Mouse (Mus musculus): ENCODE data around the gene Plcxd3. TPM values are rescaled to one million over a fixed set of nuclear protein-coding genes. Genes with fewer than 3 reads are reported as not detected.
"Not testable (repeated sequence)": the region's sequence is repeated elsewhere in the genome, so short reads cannot be mapped to it uniquely, and the experiment has no call there.

Plcxd3 gene
- polyA plus RNA-seq, 1 experiment from 2014 or later: 77.9 TPM

DNA sequence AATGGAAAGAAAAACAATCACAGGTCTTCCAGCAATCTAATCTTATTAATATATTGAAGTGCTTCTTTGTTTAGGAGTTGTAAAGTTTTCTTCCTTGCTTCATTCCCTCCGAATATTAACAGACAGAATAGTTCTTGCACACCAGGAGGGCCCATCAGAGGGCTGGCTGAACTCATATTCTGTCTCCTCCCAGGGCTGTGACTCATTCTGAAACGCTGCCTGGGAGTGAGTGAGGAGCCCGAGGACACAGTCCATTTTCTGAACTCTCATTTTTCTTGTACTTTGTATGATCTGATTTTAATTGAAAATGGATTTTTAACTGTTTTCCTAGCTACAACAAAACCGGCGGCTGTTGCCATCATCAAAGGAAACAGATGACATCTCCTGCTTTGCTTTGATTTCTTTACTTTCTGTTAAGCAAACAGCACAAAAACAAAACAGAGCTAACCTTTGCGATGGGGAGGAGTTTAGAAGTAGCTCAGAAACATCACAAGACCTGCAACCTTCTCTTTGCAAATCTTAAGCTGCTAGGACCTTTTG is 186.2 kb downstream of the Plcxd3 start:
- H3K4me2 ChIP-seq: no peak overlapping the region
- no peak overlapping the region for H3K9ac ChIP-seq (replicated peaks)
- H3K4me1 ChIP-seq: no peaks in the 10 kb centered on the region
- H3K36me3 ChIP-seq: no peaks in the 10 kb centered on the region
- WGBS: 59% methylated on average over 6 of the region's 6 CpGs
- no peak for ATAC-seq (ENCODE audit: low FRiP score)
- no peaks in the 10 kb centered on the region for H3K9me3 ChIP-seq (replicated peaks)
- H3K27me3 ChIP-seq (replicated peaks): no peaks in the 10 kb centered on the region
- H3K4me3 ChIP-seq (replicated peaks): no peak overlapping the region
- no peak overlapping the region for H3K27ac ChIP-seq (replicated peaks)

DNA sequence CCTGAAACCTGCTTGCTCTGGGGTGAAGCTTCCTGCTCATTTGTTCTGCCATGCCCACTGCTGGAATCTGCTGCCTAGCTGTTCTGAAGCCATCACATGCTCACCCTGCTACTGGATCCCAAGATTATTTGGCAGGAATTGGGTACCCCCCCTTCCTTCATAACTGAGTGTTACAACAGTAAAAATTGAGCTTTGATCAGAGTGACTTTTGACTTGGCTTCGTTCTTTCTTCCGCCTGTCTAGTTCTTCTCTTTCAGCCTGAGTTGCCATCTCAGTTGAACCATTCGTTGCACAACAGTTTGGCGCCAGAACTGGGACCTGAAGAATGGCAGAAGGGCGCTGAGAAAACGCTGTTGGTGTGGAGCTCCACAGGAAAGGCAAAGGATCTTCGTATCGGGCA is 220.2 kb downstream of the Plcxd3 start:
- H3K9ac ChIP-seq (replicated peaks); H3K9me3 ChIP-seq (replicated peaks); H3K4me3 ChIP-seq (replicated peaks); H3K4me2 ChIP-seq; H3K36me3 ChIP-seq; H3K27ac ChIP-seq (replicated peaks); H3K27me3 ChIP-seq (replicated peaks); ATAC-seq (ENCODE audit: low FRiP score); H3K4me1 ChIP-seq: not testable (repeated sequence)
- WGBS: 90% methylated on average over 8 of the region's 8 CpGs

DNA sequence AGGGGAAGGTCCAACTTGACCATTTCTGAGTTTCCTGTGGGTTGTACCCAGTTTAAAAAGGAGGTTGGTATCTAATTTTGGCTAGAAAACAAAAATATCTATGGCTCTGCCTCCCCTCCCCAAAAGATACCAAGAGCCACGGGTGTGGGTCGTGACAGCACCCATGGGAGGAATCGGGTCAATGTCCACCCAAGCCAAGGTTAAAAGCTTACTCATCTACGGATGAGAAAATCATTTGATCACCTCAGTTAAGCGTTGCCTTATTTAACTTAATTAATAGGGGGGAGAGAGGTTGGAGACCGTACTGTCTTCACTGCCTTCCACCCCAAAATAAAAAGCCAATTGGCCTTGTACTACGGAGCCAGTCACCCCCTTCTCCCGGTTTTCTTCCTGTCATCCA is 223.4 kb downstream of the Plcxd3 start:
- not testable (repeated sequence) for H3K36me3 ChIP-seq; H3K9me3 ChIP-seq (replicated peaks); H3K4me1 ChIP-seq; H3K27ac ChIP-seq (replicated peaks); H3K4me3 ChIP-seq (replicated peaks); H3K9ac ChIP-seq (replicated peaks); H3K27me3 ChIP-seq (replicated peaks); H3K4me2 ChIP-seq; ATAC-seq (ENCODE audit: low FRiP score)
- WGBS: 94% methylated on average over 8 of the region's 8 CpGs

DNA sequence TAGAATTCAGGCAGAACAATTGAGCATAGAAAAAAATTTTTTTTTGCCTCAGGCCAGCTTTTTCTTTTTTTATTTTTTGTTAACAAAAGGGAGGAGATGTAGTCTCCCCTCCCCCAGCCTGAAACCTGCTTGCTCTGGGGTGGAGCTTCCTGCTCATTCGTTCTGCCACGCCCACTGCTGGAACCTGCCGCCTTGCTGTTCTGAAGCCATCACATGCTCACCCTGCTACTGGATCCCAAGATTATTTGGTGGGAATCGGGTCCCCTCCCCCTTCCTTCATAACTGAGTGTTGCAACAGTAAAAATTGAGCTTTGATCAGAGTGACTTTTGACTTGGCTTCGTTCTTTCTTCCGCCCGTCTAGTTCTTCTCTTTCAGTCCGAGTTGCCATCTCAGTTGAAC is 224.0 kb downstream of the Plcxd3 start:
- not testable (repeated sequence) for H3K4me3 ChIP-seq (replicated peaks); H3K27ac ChIP-seq (replicated peaks); H3K4me2 ChIP-seq; H3K9ac ChIP-seq (replicated peaks); H3K4me1 ChIP-seq; H3K9me3 ChIP-seq (replicated peaks); H3K36me3 ChIP-seq; H3K27me3 ChIP-seq (replicated peaks); ATAC-seq (ENCODE audit: low FRiP score)
- 91% methylated on average over 8 of the region's 8 CpGs for WGBS

DNA sequence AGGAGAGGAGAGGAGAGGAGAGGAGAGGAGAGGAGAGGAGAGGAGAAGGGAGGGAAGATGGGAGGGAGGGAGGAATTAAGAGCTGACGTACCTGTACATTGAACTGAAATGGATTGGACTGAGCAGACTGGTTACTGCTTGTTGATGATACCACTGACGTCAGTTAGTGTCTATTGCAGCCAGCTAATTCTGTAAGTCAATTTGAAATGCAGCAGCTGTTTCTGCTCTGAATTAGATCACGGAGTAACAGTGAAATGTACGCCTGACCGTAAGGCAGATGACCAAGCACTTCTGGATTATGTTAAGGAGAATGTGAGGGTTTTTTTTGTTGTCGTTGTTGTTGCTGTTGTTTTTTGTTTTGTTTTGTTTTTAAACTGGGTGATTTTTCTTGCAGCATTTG is 230.3 kb downstream of the Plcxd3 start:
- no peaks in the 10 kb centered on the region for H3K4me1 ChIP-seq
- H3K9ac ChIP-seq (replicated peaks): no peak overlapping the region
- ATAC-seq (ENCODE audit: low FRiP score): no peak
- 79% methylated on average over 6 of the region's 6 CpGs for WGBS
- H3K4me3 ChIP-seq (replicated peaks): no peak overlapping the region
- H3K4me2 ChIP-seq: no peak overlapping the region
- H3K9me3 ChIP-seq (replicated peaks): no peaks in the 10 kb centered on the region
- H3K27me3 ChIP-seq (replicated peaks): no peaks in the 10 kb centered on the region
- no peaks in the 10 kb centered on the region for H3K36me3 ChIP-seq
- H3K27ac ChIP-seq (replicated peaks): no peak overlapping the region
